Mouse (Mus musculus): ENCODE measurements around the gene Naa80. TPM values are rescaled to one million over a fixed set of nuclear protein-coding genes. Genes with fewer than 3 reads are reported as not detected.

Naa80 gene
- polyA plus RNA-seq, 1 experiment, result 46.3 TPM

DNA sequence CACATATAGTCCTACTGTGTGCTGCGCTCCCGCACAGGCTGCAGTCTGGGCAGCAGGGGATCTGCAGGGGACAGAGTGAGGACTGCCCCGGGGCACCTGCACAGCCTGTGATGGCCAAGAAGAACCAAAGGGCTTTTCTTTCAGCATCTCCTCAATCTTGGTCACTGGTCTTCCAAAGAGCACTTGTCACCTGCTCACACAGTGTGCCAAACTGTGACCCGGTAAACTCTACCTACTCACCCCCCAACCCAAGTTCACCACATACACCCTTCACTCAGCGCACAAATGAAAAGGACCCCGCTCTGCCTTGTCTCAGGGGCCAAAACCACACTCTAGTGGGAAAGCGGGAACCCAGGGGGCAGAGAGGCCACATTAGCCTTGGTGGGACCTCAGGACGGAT is 53.2 kb downstream of the Naa80 start:
- H3K27me3 ChIP-seq (ENCODE audit: control insufficient read depth, insufficient read depth, low read length), result no peaks in the 10 kb centered on the region
- WGBS, result 93% methylated on average over 8 of the region's 8 CpGs
- TF ChIP-seq POLR2A (IDR thresholded peaks at IDR 0.05; ENCODE audit: low read depth, low read length) (no peak), CTCF (IDR thresholded peaks at IDR 0.05; ENCODE audit: extremely low read depth, insufficient read length, insufficient replicate concordance, low read depth, low read length) (no peak)
- H3K4me3 ChIP-seq (ENCODE audit: low read depth, low read length), result no peak overlapping the region
- H3K4me1 ChIP-seq (ENCODE audit: control insufficient read depth, insufficient read depth, insufficient read length, low read length), result peaks cover 43% of the 10 kb centered on the region
- H3K27ac ChIP-seq (ENCODE audit: insufficient read depth, low read depth, low read length), result no peak overlapping the region
- 0 out of 2 replicates have a peak, but pooled peaks cover 2% of the 10 kb centered on the region for H3K36me3 ChIP-seq (ENCODE audit: control insufficient read depth, insufficient read depth, low read length)

DNA sequence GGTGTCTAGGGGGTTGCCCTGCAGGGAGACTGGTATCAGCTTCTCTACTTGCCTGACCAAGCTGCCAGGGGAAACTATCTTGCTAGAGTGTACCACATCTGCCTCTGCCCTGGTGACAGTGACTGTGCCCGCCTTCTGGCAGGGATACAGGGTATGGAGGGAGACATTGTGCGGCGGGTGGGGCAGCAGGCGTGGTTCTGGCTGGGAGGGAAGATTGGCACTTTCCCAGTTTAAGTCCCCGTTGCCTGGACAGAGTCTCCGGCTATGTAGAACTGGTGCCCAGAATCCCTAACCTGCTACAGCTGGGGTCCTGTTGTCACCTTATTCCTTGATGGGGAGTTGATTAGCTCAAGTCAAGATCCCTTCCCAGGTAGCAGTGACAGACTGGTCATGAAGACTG is 53.8 kb downstream of the Naa80 start:
- 9% methylated on average over 6 of the region's 6 CpGs for WGBS

DNA sequence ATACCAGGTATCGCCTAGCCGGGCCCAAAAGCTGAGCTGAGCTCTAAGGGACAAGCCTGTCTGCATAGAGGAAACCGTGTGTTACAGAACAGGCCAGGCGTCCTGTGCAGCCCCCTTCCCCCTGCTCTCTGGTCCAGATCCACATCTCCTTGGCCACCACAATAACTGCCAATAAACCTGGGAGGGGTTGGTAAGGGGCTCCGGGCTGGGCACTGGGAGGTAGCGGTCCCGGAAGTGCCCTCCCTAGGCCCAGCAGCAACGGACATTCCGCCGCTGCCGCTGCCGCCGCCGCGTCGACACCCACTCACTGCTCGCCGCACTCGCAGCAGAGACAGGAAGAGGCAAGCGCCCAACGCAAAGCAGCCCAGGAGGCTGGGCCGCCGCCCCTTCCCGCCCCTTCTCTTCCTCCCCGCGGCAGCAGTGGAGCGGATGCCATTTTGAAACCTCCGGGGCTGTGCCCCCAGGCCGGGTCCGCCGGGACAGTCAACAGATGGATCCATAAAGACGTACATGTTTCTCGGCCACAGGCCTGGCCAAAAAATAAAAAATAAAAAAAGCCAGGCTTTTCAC is 54.5 kb downstream of the Naa80 start:
- H3K4me1 ChIP-seq (ENCODE audit: control insufficient read depth, insufficient read depth, insufficient read length, low read length), result peaks cover 34% of the 10 kb centered on the region
- TF ChIP-seq POLR2A (IDR thresholded peaks at IDR 0.05; ENCODE audit: low read depth, low read length), result peak; percentile 75
- TF ChIP-seq CTCF (IDR thresholded peaks at IDR 0.05; ENCODE audit: extremely low read depth, insufficient read length, insufficient replicate concordance, low read depth, low read length), result 0 out of 2 replicates have a peak, but pooled peaks have one; percentile 4
- no peaks in the 10 kb centered on the region for H3K27me3 ChIP-seq (ENCODE audit: control insufficient read depth, insufficient read depth, low read length)
- peak overlapping the region; percentile 92 for H3K4me3 ChIP-seq (ENCODE audit: low read depth, low read length)
- H3K27ac ChIP-seq (ENCODE audit: insufficient read depth, low read depth, low read length), result peak overlapping the region; percentile 77
- WGBS, result 1% methylated on average over 33 of the region's 33 CpGs
- no peaks in the 10 kb centered on the region for H3K36me3 ChIP-seq (ENCODE audit: control insufficient read depth, insufficient read depth, low read length)

More for the DNA sequence above, 53.8 kb downstream of the Naa80 start:
- no peaks in the 10 kb centered on the region for H3K27me3 ChIP-seq (ENCODE audit: control insufficient read depth, insufficient read depth, low read length)
- H3K4me3 ChIP-seq (ENCODE audit: low read depth, low read length), result peak overlapping the region; percentile 92
- H3K36me3 ChIP-seq (ENCODE audit: control insufficient read depth, insufficient read depth, low read length), result 0 out of 2 replicates have a peak, but pooled peaks cover 2% of the 10 kb centered on the region
- TF ChIP-seq CTCF (IDR thresholded peaks at IDR 0.05; ENCODE audit: extremely low read depth, insufficient read length, insufficient replicate concordance, low read depth, low read length) (no peak), POLR2A (IDR thresholded peaks at IDR 0.05; ENCODE audit: low read depth, low read length) (no peak)
- peaks cover 40% of the 10 kb centered on the region for H3K4me1 ChIP-seq (ENCODE audit: control insufficient read depth, insufficient read depth, insufficient read length, low read length)
- peak overlapping the region; percentile 72 for H3K27ac ChIP-seq (ENCODE audit: insufficient read depth, low read depth, low read length)

Other genes starting within 250 kb of the Naa80 start
- 9.8 and 9.9 TPM in 2 replicates for gene Hemk1, start 240.5 kb upstream of the Naa80 start, polyA plus RNA-seq (2012; rRNA removed)
- 0.10 and 0.25 TPM in 2 replicates for gene 6430571L13Rik, start 238.3 kb upstream of the Naa80 start, polyA plus RNA-seq (2012; rRNA removed)
- 2.9 and 5.3 TPM in 2 replicates for gene Cacna2d2, start 179.3 kb upstream of the Naa80 start, polyA plus RNA-seq (2012; rRNA removed)
- gene Tmem115, start 44.9 kb upstream of the Naa80 start, polyA plus RNA-seq (2012; rRNA removed), result 32.0 and 63.5 TPM in 2 replicates
- 35.6 and 47.7 TPM in 2 replicates for gene Cyb561d2, start 36.7 kb upstream of the Naa80 start, polyA plus RNA-seq (2012; rRNA removed)
- 15.6 and 23.3 TPM in 2 replicates for gene Nprl2, start 36.7 kb upstream of the Naa80 start, polyA plus RNA-seq (2012; rRNA removed)
- gene Zmynd10, start 31.6 kb upstream of the Naa80 start, polyA plus RNA-seq (2012; rRNA removed), result 0.32 and 0.69 TPM in 2 replicates
- gene Rassf1, start 27.3 kb upstream of the Naa80 start, polyA plus RNA-seq (2012; rRNA removed), result 14.1 and 33.2 TPM in 2 replicates
- gene Tusc2, start 15.6 kb upstream of the Naa80 start, polyA plus RNA-seq (2012; rRNA removed), result 38.8 and 49.7 TPM in 2 replicates
- 119 and 213 TPM in 2 replicates for gene Hyal2, start 10.9 kb upstream of the Naa80 start, polyA plus RNA-seq (2012; rRNA removed)
- 2.3 and 2.6 TPM in 2 replicates for gene Hyal1, start 2.0 kb upstream of the Naa80 start, polyA plus RNA-seq (2012; rRNA removed)
- gene Hyal3, start 1.9 kb downstream of the Naa80 start, polyA plus RNA-seq (2012; rRNA removed), result 0.52 and 0.89 TPM in 2 replicates
- 33.2 and 55.4 TPM in 2 replicates for gene Ifrd2, start 8.8 kb downstream of the Naa80 start, polyA plus RNA-seq (2012; rRNA removed)
- gene Sema3b, start 30.3 kb downstream of the Naa80 start, polyA plus RNA-seq (2012; rRNA removed), result 33.5 and 55.4 TPM in 2 replicates
- 264 and 501 TPM in 2 replicates for gene Gnai2, start 56.5 kb downstream of the Naa80 start, polyA plus RNA-seq (2012; rRNA removed)
- 2.8 and 48.7 TPM in 2 replicates for gene Slc38a3, start 90.6 kb downstream of the Naa80 start, polyA plus RNA-seq (2012; rRNA removed)
- 0.13 and 0.17 TPM in 2 replicates for gene Gnat1, start 100.8 kb downstream of the Naa80 start, polyA plus RNA-seq (2012; rRNA removed)
- 24.2 and 30.7 TPM in 2 replicates for gene Sema3f, start 131.6 kb downstream of the Naa80 start, polyA plus RNA-seq (2012; rRNA removed)
- 18.0 and 48.9 TPM in 2 replicates for gene Rbm5, start 192.1 kb downstream of the Naa80 start, polyA plus RNA-seq (2012; rRNA removed)

Data from small intestine, adult 2 months (tissue).